Mouse (Mus musculus): ENCODE data around the gene Fam149a. TPM values are rescaled to one million over a fixed set of nuclear protein-coding genes. Genes with fewer than 3 reads are reported as not detected.
A peak's percentile ranks its signal among the peaks of the same experiment; 100 is the strongest.

The Fam149a gene
- total RNA-seq (2021), result 1 to 10 TPM; 5.2 to 6.5 TPM
- long read RNA-seq, experiment 1, full-length matches to known transcripts, result 8 of 11 reads
- long read RNA-seq, experiment 1, partial matches to known transcripts, result 2 of 11 reads
- long read RNA-seq, experiment 1, other reads (novel, unspliced or antisense), result 1 of 11 reads
- long read RNA-seq, experiment 2, transcript Fam149a-203 (14 exons, 2,661 nt), result major isoform, 9 of 11 reads
- long read RNA-seq, experiment 2, partial matches to known transcripts, result 0 of 11 reads
- long read RNA-seq, experiment 2, other reads (novel, unspliced or antisense), result 2 of 11 reads

DNA sequence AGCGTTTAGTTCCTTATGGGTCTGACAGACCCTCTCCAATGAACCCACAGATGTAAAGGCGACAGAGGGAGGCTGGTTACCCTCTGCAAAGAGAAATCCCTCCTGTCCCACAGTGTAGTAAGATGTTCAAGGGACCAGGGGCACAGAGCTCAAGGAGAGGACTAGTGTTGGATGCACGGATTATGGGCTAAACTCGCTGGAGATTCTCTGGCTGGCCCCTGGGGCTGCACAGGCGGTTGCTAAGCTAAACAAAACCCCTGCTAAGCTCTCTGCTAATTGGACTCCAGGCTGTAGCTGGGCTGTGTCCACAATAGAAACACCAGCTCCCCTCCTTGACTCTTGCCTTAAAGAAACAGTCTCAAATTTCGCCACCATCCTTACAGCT lies at the start of gene Fam149a:
TSS of gene Fam149a (minus strand) at position 329 of the 385 bp plus-strand sequence.
- no peak for DNase-seq

DNA sequence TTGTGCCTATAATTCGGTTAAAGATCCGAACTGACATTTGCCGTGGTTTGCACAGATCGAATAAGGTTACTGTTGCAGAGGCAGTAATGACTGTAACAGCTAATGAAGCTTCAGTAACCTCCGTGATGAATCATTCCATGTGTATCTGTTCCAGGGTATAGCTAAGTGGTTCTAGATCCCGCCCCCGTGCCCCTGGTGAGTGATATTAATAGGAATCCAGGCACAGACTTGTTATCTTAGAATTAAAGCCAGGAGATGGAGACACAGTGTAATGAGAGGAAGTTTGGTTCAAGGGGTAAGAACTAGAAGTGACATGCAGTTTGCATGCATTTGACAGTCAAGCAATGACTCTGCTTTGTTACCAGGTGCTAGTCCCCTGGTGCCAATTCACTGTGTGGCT lies 38.1 kb upstream of the Fam149a start:
- DNase-seq, result no peak

DNA sequence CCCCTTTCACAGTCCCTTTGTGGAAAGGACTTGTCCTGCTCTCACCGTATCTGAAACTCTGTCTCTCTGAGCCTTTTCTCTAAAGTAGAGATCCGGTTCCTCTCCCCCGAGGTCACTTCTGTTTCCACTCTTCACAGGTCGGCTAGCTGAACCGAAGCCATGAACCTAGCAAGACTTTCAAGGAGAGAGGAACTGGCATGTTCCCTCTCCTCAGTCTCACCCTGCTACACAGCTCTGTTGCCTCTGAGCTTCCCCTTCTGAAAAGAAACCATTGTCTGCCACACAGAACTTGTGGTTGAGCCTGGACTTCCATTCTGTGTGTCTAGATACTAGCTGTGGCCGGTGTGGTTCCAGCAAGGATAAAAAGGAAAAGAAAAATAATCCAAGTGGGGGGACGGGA lies 32.9 kb upstream of the Fam149a start:
- DNase-seq, result no peak

DNA sequence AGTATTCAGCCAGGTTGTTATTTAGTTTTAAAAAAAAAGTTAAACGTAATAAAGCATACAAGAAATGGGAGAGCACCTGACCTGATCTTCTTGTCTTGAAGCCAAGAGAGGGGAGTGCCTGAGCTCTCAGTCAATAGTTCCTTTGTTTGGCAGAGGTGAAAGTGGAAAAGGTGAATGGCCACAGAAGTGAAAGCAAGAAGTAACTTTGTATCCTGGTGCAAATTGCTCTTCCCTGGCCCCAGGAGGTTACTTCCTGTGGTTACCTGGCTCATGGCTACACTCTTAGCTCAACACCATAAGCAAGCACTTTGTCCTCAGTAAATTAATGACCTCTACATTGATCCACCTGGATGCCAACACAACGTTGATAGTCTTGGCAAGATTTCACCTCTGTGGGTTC lies 28.8 kb upstream of the Fam149a start, which contains the start of gene Tlr3:
TSS of gene Tlr3 (minus strand) at position 199 of the 400 bp plus-strand sequence.
- no peak for DNase-seq

DNA sequence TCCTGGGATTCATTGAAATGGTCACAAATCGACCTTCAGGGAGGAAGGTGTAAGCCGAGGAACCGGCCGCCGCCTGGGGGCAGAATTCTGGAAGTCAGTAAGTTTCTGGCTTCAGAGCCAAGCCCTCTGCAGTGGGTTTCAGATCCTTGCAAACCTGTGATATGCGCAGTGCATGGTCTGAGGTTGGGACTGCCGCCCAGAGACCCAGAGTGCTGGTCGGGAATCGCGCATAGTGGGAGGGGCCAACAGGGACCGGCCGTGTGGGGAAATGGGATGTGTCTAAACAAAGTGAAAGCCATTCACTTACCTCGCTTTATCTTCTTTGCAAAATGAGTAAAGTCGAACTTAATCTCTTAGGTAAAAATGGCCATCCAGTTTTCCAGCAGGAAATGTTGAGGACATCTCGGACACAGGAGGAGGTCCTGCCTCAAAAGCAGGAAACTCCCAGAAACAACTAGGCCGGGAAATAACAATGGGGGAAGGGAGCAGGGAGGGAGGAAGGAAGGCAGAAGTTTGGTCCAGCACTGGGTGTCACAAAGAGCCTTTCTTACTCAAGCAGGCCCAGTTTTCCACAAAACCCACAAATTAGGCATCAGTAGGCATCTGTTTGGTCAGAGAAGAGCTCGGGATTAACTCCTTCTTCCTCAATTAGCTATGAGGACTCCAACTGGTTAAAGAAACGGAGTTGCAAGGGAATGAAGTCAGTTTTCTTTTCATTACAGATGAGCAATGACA lies 28.2 kb upstream of the Fam149a start:
- DNase-seq, result peak; percentile 56

DNA sequence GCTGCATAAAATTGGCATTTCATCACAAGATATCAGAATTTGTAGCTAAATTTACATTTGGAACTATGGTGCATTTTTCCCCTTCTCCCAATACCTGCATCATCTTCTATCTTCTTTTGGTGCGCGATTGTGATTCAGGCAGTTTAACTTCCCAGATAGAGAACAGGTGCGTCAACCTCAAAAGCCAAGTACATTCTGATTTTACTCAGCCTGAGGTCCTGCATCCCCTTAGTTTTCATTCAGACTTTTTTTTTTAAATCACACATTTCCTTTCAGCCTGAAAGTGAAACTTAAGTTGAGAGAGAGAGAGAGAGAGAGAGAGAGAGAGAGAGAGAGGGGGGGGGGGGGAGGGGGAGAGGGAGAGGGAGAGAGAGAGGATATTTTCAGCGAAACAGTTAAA lies 27.6 kb upstream of the Fam149a start:
- no peak for DNase-seq

DNA sequence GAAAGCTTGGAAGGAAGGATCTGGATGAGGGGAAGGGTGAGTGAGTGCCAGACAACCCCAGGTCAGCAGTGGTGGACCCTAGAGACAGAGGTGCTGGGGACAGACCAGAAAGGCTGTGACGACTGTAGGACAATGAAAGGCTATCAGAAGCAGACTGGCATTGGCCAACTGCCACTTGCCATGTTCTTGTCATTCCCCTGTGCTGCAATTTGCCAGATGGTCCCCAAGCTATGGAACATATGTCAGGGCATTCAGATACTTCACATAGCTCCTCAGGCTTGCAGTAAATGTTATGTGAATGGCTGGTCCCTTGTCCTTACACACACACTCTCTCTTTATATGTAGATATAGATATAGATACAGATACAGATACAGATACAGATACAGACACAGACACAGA lies 1.2 kb upstream of the Fam149a start:
- no peak for DNase-seq

DNA sequence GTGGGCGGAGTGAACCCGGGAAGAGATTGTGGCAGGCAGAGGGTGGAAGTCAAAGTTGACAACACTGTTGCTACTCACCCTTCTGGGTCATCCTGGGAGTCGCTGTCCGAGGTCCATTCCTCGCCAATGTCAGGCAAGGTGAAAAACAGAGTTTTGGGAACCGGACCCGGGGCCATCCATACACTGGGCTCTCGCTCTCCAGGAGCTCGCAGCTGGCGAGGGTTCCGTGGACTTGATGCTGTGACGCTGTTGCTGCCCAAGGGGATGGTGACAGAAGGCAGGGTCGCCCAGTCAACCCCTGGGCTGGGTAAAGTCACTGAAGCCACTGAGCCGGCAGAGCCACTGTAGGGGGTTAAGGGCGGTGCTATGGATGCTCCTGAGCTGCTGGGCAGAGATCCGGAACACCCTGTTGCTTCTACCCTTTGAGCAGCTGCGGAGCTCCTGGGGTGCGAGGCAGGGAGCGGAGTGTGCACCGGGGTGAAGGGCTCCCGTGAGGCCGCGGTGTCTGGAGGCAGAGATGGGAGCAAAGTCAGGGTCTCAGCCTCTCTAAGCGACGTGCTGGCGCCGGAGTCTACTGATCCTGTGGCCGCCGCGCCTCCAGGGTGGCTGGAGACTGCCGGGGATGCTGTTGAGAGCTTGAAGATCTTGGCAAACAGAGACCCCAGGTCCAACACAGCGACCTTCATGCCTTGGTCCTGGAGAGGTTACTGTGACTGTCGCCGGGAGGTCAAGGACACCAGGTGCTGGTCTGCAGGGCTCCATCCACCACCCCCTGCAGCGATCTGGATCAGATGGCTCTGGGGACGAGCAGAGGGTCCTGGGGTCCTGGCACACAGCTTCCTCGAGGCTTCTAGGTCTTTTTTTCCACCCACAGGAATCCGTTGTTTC lies 772 bp downstream of the Fam149a start:
- DNase-seq, result no peak

DNA sequence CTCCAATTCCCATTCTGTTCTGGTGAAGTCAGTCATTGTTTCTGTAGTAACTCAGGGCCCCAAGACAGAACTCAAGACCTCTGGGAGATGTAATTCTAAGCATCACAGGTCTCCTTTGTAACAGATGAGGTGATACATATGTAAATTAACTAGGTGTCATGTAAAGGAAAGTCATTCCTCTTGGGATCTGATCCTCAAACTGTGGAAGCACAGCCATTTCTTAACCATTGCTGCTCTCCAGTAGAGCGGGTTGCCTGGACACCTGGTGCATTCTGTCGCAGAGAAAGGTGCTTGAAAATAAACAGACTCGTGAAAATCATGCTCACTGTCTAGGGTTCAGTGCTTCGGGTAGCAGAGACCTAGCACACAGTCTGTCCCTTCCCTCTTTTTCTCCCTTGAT lies 1.5 kb downstream of the Fam149a start:
- no peak for DNase-seq

DNA sequence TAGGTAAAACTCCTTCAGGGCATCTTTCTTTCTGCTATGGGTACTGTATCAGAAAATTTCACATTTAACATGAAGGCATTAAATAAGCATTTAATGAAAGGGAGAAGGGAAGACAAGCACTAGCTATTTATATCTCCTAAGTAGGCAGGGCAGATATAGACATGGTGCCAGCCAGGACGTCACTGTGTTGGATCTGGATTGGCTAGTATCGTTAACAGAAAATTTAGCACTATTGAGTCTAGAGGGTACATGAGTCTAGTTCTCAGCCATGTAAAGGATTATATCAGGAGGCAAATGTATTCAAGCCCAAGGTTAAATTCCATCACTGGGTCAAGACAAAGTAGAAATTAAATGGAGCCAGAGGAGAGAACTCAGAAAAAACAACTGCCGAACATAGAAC lies 8.0 kb downstream of the Fam149a start:
- DNase-seq, result no peak

DNA sequence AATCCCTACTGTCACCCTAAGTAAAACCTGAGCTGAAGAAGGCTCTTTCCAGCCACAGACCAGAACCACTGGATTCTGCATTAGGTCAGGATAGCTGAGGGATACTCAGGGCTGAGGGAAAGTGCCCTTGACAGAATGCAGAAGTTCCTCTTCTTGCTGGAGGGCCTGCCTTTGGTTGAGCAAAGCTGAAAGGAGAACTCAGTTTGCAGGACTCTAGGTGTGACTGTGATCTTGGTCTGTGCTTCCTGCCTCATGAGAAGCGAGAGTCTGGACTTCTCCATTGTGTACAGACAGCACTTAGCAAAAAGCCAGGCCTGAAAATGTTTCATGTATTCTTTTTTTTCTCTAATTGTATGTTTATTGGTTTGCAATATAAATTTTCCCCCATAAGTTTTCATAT lies 14.9 kb downstream of the Fam149a start:
- no peak for DNase-seq

DNA sequence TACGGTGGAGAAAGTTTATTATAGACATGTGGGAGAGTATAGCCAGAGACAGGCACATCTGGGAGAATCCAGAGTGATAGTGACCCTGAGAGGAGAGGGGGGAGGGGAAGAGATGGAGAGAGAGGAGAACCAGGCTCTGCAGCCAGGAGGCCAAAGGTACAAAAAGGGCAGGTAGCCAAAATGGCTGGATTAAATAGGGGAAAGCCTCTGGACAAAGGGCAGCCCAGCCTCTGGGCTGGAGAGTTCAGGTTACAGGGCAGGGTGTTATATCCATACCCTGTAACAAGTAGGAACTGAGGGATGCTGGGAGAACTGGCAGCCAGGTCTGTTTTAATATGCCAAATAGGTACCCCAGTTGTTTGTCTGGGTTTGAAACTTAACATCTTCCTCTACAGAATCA lies 18.9 kb downstream of the Fam149a start:
- DNase-seq, result no peak

DNA sequence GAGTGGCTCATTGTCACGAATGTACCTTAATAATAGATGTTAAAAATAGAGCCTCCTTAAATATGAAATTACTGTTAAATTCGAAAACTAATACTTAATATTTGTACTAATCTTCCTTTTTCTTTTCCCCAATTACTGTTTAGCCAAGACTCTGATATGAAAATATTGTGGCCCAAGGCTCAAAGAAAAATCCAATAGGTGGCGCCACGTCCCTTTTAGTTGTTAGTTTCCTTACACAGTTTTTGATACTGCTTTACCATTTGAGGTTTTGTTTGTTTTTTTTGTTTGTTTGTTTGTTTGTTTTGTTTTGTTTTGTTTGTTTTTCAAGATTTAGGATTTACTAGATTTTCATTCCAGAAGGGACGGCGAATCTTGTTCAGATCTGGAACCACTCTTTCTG lies 19.8 kb downstream of the Fam149a start:
- peak; percentile 16 for DNase-seq

DNA sequence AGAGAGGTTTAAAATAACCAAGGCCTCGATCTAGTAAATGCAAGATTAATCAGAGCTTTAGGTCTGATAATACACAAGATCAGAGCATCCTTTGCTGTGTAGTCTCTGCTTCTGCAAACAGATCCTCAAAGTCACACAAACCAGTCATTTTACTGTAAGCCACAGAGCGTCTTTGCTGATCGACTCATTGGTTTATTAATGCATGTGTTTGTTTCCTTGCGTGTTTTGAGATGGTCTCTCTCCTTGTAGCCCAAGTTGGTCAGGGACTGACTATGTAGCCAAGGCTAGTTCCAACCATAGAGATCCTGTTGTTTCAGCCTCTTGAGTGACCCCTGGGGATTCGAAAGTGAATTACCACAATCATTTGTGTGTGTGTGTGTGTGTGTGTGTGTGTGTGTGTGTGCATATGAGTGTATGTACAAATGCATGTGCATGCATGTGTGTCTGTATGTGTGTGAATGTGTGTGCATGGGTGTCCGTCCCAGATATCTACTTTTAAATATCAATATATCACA lies 22.9 kb downstream of the Fam149a start:
- DNase-seq, result no peak

DNA sequence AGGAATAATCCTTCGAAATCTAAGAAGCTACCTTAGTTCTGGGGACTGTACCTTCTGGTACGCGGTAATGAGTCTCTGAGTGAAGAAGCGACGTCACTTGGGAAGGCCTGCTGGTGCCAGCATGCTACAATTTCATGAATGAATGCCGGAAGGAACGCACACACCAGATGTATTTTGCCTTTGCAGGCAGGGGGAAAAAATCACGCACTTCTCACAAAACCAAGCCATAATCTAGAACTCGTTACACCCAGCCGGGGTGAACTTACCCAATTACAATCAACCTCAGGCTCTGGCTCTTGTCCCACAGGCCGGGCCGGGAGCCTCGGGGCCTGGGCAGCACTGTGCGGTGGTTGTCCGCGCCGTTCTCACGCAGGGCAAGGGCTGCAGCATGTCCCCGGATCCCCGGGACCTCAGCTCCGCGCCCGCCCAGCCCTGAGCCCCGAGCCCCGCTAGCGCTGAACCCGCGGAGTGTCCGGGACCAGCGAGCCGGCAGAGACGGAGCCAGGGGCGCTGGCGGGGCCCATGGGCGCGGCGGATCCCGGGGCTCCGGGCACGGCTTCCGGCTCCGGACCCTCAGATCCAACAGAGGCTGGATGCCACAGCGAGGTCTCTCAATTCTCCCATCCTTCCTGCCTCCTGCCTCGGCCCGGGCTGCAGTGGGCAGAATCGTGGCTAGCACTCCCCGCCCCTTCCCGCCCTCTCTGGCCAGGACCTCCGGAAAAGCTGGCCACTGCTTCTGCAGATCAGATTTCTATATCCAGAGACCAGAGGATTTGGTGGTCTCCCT lies 23.8 kb downstream of the Fam149a start:
- DNase-seq, result peak; percentile 51

DNA sequence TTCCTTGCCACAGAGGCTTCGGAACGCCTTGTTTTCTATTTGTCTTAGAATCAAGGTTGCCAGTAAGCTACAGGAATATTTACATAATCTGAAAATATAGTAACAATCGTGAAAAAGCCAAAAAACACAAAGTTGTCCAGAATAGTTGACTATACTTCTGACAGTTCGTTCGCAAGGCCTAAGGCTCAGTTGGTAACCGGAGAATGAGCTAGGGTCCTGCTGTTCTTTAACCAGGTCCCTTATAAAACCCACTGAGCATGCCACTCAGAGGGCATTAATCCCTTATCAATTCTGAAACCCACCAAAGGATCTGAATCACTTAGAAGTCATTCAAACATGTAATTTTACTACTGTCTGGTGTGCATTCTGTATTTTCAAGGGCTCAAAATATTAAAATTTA lies 26.3 kb downstream of the Fam149a start:
- DNase-seq, result no peak

DNA sequence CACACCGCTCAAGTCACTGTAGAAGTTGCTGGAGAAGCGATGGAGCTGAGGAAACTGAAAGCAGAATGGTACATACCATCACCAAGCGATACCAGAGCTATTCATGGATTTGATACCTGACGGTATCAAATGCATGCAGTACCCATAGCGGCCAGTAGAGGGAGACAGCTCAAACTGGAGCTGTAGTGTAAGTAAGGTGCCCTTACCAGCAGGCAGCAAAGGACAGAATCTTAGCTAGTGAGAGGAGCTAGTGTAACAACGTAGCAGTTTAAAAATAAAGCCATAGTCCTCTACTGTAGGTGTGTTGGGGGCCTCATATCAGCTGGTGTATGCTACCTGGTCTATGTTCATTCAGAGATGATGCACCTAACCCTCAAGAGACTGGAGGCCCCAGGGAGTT lies 37.1 kb downstream of the Fam149a start:
- peak; percentile 66 for DNase-seq

DNA sequence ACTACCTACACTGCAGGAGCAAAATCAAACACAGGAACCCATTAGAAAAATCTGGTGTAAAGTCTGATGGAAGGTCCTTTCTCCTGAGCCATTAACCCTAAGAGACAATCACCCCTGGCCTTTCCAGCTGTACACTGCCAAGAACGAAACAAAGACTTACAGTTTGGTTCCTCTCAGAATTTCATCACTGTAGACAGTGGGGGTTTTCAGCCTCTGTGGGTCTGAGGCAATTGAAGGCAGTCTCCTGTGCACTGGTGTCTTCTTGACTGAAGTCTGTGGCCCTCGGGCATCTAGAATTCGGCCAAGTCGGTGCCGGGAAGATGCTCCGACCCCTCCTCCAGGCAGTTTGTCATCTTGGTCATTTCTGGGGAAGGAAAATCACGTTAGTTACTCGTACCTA lies 37.8 kb downstream of the Fam149a start:
- DNase-seq, result no peak

DNA sequence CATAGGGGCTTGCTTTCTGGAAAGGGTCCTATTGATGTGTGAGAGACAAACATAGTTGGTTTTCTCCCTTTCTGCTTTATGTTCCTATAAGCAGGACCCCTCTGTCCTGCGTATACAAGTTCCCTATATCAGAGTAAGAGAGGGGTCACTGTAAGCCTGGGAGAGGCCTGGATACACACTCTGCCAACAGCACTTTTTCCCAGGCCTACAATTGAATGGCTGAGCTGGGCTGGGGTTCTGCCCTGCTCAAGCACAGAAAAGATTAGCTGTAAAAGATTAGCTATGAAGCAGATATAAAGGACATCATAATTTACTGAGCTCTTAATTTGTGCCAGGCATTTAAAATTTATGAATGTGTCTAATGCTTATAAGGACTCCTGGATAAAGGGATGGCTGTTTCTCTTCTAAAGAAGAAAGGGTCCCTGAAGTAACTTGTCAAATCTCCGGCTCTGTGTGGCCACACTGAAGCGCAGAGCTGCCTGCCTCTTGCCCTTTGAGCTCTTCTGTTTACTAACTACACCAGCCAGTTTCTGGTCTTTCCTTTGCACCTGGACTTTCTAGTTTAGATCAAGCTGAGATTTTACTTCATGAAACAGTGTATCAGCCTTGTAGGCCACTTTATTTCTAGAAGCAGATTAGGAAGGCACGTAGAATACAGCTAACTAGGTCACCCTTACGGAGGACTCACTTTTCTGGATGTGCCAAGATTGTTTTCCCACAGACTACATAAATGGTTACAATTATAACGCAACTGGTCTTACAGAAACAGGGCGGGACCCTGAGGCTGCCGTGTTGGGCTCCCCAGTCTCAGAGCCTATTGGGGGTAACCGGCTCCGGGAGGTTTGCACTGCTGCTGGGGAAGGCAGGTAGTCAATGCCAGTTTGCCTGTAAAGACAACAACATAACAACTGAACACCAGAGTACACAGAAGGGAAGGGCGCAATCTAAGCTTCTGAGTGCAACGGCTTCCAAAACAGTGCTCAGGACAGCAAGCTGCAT lies 40.2 kb downstream of the Fam149a start:
- DNase-seq, result no peak

DNA sequence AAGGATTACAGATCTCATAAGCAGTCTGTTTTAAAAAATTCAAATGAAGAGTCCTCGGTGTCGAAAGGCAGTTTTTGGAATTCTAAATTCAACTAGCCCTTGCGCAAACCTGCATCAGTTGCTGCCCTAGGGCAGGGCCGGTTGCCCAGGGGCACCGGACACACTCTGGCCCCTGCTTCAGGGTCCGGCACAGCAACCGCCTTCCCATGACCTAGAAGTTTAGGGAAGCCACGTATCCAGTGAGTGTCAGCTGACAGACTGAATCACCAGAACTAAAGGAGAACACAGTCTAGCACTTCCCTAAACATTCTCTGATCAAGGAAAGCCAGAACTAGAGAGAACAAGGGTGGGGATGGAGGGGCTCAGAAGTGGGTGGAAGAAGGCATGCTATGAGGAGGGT lies 48.6 kb downstream of the Fam149a start:
- peak; percentile 24 for DNase-seq

All from gastrocnemius, postnatal 10 days (tissue).